Mouse (Mus musculus) cerebellum, adult 11-12 months (tissue): ENCODE measurements around the gene Slc7a10.
"Not testable (repeated sequence)": the region's sequence is repeated elsewhere in the genome, so short reads cannot be mapped to it uniquely, and the experiment has no call there.

Experiments used
- DNase-seq: peaks from one replicate; pipeline ENCODE4 v3.0.0; 2022

Slc7a10 gene

DNA sequence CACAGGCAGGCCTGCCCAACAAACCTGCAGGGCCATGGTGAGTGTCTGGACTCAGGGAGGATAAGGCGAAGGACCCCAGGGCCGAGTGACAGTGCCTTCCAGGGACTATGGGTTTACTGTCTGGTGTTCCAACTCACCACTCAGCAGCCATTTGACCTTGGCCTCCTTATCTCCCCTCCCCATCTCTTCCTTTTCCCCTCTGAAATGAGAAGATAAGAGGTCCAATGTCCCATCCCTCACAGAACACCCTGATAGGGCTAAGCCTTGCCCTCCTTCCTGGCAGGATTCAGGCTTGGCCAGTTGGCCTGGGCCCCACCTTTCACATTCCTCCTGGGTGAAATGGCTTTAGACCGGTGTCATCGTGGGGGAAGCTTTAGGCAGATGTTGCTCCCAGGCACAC lies 10.7 kb upstream of the Slc7a10 start:
- no peak for DNase-seq

GRCm38 (mm10) chr7:35176412-35177381 lies 9.5 kb upstream of the Slc7a10 start:
- no peak for DNase-seq

DNA sequence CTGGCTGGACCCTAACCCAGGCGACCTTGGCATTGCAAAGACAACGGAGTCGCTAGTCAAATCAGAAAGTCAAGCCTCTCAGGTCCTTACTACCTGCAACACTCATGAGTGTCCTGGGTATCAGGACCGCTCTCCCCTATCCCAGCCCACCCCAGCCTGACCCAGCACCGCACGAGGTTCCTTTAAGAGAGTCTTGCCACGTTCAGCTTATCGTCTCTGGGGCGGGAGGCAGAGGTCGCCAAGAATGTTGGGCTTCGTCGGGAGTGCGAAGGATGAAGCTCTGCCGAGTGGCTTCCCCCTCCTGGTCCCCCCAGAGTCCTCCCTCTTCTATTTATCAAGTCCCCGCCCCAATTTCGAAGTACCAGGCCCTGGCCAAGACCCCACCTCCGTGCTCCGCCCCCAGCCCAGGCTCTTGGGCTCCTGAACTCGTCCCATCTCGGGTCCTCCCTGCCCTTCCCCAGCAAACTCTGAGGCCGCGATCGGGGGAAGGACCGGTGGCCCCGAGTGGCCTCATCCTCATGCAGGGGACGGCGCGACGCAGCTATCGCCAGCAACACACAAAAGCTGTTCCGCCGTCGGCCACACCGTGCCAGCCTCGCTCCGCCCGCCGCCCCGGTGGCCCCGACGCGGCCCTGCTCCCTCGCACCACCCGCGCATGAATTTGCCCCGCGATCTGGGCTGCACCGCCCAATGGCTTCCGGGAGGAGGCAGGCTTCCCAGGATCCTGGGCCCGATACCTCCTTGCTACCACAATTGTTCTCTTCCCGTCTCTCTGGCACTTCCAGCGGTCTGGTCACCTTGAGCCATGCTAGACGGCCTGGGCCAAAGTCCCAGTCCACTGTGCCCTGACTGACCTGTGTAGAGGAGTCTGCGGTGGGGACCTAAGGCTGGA lies 1.1 kb upstream of the Slc7a10 start:
- no peak for DNase-seq

DNA sequence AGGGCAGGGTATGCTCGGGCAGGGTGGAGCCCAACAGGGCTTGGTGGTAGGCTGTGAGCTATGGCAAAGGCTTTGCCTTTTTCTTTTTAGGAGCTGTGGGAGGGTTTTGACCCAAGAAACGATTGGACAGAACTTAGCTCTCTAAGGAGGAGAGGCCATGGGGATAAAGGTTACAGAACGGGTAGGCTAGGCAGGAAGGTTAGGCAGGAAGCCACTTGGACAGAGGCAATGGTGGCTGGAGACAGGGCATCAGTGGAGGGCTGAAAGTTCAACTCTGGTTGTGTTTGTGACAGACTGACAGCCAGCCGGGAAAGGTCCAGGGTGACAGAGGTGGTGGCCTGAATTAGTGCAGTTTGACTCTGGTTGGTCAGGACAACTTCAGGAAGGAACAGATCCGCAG lies 3.5 kb downstream of the Slc7a10 start:
- DNase-seq, result no peak

DNA sequence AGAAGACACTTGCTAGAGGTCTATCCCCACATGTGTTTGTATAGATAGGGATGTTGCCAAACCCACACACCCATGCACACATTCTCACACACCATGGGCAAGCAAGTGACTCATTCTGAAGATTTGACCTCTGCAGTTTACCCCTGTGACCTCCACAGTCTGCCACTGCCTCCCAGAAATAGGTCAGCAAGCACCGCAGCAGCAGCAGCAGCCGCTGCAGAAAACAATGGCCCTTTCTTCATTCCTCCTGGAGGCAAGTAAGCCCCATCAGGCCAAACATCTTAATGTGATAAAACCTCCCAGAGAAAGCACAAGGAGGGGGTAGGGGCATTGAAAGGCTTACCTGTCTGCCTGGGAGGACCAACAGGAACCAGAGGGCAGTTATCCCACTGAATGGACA lies 5.1 kb downstream of the Slc7a10 start:
- DNase-seq, result no peak

DNA sequence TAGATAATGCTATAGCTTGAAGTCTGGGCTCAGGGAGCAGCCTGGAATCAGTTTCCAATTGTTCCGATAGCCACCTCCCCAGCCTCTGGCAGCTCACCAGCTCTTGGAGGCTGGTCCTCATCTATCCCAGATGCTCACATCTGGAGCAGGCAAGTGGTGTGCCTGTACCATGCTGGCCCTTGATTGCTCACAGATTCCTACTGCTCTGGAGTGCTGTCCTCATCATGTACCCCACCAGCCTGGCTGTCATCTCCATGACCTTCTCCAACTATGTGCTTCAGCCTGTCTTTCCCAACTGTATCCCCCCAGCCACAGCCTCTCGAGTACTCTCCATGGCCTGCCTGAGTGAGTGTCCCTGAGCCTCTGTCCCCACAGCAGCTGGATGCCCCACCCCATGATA lies 10.8 kb downstream of the Slc7a10 start:
- DNase-seq, result no peak

DNA sequence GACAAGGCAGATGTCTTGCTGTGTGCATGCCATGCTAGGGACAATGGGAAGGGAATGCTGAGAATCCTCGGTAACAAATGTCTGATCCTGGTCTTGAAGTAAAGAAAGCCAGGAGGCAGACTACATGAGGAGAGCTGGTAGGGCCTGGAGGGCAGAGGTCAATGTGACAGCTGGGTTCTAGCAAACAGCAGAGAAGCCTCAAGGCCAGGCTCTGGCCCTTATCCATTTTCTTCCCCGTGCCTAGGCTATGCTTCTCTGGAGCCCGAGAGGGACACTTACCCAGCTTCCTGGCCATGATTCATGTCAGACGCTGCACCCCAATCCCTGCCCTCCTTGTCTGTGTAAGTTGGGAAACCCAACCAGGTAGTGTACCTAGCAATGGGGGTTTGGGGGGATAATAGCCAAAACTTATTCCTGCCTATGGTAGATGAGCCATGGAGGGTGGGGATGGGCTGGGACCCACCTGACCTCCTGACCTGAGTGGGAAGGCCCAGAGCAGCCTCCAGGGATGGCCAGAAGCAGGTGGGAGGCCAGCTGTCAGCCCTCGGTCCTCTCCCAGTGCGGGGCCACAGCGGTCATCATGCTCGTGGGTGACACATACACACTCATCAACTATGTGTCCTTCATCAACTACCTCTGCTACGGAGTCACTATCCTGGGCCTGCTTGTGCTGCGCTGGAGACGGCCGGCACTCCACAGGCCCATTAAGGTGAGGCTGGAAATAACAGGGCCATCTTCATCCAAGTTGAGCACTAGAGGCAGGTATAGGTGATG lies 13.0 kb downstream of the Slc7a10 start:
- no peak for DNase-seq

- no peak for DNase-seq
These were observed 13.6 kb downstream of the Slc7a10 start for GRCm38 (mm10) chr7:35199755-35200154.

DNA sequence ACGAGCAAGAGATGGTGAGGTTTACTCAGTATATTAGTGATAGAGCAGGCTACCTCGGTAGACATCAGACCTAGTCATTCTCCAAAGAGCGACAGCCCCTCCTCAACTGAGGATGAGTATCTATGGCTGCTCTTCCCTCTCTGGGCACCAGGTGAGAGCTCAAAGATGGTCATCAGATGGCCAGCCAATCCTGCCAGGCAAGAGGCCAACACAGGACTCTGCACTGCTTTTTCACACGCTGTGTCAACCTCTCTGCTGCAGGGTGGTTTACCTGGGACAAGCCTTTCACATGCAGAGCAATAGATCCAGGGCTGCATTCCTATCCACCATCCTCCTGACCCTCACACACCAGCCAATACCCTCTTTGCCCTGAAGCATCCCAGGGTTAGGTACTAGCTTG lies 25.6 kb downstream of the Slc7a10 start:
- DNase-seq, result no peak

- no peak for DNase-seq
These were observed 28.4 kb downstream of the Slc7a10 start for GRCm38 (mm10) chr7:35214442-35215222.

DNA sequence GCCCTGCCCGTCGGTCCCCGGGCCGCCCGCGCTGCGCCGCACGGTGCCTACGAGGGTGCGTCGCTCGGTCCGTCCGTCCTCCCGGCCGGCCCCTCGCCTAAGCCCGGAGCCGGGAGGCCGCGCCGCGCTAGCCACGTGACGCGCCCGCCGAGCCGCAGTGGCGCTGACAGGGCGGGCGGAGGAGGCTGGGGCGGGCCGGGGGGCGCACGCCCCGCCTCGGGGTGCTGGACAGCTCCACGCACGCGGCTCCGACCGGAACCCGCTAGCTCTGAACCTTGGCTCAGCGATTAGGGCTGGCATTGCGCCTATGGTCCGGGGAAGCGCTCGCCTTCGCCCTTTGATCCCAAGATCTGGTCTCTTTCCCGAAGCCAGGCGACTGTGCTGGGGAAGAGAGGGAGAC lies 29.0 kb downstream of the Slc7a10 start, which contains the start of gene Lrp3:
TSS of gene Lrp3 (minus strand) at position 274 of the 400 bp plus-strand sequence.
- peak; percentile 83 for DNase-seq

- no peak for DNase-seq
These were observed 29.5 kb downstream of the Slc7a10 start for GRCm38 (mm10) chr7:35215731-35216130.

DNA sequence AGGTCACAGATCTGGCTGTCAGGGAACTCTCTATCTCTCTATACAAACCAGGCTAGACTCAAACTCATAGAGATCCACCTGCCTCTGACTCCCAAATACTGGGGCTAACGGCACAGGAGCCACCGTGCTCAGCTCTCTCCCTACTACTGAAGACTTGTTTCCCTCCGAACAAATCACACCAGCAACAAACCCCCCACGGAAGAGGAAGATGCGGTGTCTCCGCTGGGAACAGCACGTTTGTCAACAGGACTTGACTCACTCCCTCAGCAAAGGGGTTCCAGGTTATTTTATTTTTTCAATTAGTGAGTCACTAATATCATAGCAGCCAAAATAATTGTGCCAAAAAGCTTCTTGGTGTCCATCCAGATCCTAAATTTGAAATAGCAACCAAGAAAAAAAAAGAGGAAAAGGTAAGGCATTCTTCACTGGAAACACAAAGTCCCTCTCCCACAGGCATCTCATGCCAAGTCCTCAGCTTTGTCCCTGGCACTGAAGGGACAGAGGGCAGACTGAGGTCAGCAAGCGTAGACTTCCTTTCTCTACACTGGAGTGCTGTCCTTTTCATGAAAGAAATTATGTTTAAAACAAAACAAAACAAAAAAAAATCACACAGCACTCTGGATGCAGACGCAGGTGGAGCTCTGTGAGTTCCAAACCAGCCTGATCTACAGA lies 34.6 kb downstream of the Slc7a10 start:
- DNase-seq, result no peak

DNA sequence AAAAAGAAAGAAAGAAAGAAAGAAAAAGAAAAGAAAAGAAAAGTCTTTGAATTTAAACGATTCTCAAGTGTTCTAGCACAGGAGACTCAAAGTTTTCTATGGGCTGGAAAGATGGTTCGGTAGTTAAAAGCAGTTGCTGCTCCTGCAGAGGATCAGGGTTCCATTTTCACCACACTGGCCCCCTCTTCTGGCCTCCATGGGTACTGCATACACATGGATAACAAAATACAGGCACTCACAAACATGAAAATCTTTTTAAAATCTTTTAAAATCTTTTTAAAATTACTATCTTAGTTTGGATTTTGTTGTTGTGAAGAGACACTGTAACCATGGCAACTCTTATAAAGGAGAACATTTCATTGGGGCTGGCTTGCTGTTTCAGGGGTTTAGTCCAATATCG lies 44.1 kb downstream of the Slc7a10 start:
- DNase-seq, result no peak

GRCm38 (mm10) chr7:35232796-35233455 lies 46.7 kb downstream of the Slc7a10 start:
- no peak for DNase-seq

- DNase-seq, result peak; percentile 37
These were observed 47.7 kb downstream of the Slc7a10 start for GRCm38 (mm10) chr7:35233861-35234260.

- peak; percentile 96 for DNase-seq
These were observed 48.4 kb downstream of the Slc7a10 start for GRCm38 (mm10) chr7:35234361-35235245.

DNA sequence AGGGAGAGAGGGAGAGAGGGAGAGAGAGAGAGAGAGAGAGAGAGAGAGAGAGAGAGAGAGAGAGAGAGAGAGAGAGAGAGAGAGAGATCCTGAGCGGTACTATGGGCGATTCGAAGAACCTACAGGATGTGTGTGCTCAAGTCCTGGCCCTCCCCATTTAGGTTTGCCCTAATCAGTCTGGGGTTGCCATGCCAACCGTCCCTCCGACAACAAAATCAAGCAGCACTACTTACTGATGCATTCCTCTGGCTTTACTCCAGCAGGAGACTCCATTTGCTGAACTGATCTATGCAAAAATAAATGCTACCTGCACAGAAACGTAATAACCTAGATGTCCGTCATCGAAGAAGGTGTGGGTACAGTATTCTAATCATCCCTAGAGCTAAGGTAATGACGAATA lies 49.1 kb downstream of the Slc7a10 start:
- DNase-seq, result peak; percentile 79

DNA sequence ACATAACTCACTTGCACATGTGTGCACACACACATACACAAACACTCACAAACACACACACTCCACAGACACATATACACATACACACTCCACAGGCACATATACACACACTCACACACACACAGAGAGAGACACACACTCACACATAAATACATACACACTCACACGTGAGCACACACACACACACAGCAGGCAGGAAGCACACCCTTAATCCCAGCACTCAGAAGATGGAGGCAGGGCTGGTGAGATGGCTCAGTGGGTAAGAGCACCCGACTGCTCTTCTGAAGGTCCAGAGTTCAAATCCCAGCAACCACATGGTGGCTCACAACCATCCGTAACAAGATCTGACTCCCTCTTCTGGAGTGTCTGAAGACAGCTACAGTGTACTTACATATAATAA lies 51.8 kb downstream of the Slc7a10 start:
- not testable (repeated sequence) for DNase-seq
